Mouse (Mus musculus): ENCODE measurements around the gene Ppp1r21. TPM values are rescaled to one million over a fixed set of nuclear protein-coding genes. Genes with fewer than 3 reads are reported as not detected.

The Ppp1r21 gene
- polyA plus RNA-seq, 1 experiment = 5.4 TPM

DNA sequence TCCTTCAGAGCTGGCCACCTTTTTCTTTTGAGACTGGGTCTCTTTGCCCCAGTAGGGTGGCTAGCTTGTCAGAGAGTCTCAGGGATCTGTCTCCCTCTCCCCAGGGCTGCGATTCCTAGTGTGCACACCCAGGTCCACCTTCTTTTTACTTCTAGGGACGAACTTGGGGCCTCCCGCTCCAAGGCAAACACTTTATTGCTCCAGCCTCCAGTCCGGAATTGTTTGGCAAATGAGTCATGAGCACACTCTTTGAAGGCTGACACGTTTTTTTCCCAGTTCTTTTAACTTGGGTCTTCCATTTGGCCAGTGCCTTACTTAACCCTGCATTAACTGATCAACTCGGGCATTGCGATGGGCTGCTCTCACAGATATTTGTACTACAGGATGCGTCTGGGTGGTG is 53.5 kb downstream of the Ppp1r21 start:
- no peak for TF ChIP-seq GATA1 (IDR thresholded peaks at IDR 0.05; ENCODE audit: low read length)

GRCm38 (mm10) chr17:88587371-88587770 is 57.5 kb downstream of the Ppp1r21 start:
- no peak for TF ChIP-seq GATA1 (IDR thresholded peaks at IDR 0.05; ENCODE audit: low read length)

DNA sequence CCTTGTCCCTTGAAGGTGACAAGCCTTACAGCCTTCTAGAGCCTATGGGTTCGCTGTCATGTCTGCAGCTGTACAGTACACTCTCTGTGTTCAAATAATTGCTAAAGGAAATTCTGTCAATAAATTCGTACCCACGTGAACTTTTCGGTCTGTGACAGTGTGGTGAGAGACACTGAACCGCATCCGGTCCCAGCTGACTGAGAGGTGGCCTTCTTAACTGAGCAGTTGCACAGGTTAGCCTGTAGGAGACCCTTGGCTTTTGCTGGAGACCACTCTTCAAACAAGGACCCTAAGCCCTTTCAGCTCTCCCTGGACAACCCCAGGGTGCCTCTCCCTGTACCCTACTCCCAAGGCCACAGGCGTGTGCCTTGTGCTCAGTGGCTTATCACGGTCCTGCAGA is 58.3 kb downstream of the Ppp1r21 start:
- TF ChIP-seq GATA1 (IDR thresholded peaks at IDR 0.05; ENCODE audit: low read length) = no peak

DNA sequence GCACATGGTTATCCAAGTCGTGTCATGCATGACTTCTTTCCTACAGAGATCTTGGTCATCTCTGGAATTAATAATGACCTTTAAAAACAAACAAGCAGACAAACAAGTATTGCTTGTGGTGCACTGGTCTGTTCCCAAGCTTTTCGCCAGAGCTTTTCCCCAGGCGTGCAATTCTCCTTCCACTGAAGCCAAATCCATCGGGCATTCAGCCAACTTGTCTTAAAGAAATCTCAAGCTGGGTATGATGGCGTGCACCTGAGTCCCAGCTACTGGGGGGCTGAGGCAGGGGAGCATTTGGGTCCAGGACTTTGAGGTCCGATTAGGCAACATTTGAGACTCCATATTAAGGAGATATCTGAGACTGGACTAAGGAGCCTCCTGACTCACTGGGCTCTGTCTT is 60.3 kb downstream of the Ppp1r21 start:
- TF ChIP-seq GATA1 (IDR thresholded peaks at IDR 0.05; ENCODE audit: low read length) = no peak

GRCm38 (mm10) chr17:88595071-88595470 is 65.2 kb downstream of the Ppp1r21 start:
- no peak for TF ChIP-seq GATA1 (IDR thresholded peaks at IDR 0.05; ENCODE audit: low read length)

DNA sequence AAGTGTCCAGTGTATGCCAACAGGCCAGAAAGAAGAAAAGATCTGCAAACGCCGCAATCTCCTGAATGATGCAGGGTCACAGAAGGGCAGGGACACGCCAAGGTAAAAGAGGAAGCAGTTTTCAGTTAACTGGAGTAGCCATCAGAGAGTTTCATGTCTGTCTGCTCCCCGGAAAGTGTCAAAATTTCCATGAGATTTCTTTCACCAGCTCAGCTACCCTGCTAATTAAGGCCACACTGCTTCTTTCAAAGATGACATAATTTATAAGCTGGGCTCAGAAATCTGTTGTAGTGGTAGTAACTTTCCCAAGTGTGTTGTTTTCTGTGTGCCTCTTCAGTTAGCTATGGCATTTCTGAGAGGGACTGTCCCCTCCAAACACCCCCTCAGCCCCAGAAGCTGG is 66.2 kb downstream of the Ppp1r21 start:
- TF ChIP-seq GATA1 (IDR thresholded peaks at IDR 0.05; ENCODE audit: low read length) = no peak

GRCm38 (mm10) chr17:88596544-88597221 is 66.8 kb downstream of the Ppp1r21 start:
- no peak for TF ChIP-seq GATA1 (IDR thresholded peaks at IDR 0.05; ENCODE audit: low read length)

DNA sequence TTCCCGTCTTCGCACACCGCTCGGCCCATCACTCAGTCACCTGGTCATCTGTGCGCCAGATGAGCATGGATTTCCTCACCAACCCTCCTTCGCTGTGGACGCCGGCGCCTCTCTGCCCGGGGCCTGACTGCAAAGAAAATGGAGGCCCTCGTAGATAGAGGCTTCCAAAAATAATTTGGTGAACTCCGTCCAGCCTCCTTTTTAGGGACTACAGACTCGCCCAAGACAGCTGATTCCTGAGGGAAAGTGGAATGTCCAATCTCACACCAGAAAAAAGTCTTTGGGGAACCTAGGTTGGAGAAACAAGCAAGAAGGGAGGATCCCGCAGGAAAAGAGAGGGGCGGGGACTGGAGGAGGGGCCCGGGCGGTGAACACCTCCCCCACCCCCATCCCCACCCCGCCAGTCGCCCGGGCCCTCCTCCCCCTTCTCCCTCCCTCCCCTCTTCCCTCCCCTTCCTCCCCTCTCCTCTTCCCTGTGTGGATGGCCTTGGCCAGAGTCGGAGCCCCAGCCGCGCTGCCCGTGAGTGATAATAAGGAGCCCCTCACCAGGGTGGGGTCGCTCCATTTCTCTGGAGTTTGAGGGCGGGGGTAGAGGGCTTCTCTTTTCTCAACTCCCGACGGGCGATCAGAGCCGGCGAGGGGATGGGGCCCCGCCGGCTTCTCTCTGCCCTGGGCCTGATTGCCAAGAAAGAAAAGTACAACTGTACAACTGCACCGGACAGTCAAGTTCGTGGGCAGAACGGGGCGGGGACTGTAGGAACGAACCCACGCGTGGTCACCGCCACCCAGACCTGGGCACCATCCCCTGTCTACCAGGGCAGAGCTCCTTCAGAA is 67.5 kb downstream of the Ppp1r21 start, which contains the start of gene Ston1:
Ston1 (plus strand) TSS at position 463 of the 834 bp plus-strand sequence.
- TF ChIP-seq GATA1 (IDR thresholded peaks at IDR 0.05; ENCODE audit: low read length) = no peak

- TF ChIP-seq GATA1 (IDR thresholded peaks at IDR 0.05; ENCODE audit: low read length) = no peak
Measured at GRCm38 (mm10) chr17:88598056-88598420, 68.1 kb downstream of the Ppp1r21 start.

DNA sequence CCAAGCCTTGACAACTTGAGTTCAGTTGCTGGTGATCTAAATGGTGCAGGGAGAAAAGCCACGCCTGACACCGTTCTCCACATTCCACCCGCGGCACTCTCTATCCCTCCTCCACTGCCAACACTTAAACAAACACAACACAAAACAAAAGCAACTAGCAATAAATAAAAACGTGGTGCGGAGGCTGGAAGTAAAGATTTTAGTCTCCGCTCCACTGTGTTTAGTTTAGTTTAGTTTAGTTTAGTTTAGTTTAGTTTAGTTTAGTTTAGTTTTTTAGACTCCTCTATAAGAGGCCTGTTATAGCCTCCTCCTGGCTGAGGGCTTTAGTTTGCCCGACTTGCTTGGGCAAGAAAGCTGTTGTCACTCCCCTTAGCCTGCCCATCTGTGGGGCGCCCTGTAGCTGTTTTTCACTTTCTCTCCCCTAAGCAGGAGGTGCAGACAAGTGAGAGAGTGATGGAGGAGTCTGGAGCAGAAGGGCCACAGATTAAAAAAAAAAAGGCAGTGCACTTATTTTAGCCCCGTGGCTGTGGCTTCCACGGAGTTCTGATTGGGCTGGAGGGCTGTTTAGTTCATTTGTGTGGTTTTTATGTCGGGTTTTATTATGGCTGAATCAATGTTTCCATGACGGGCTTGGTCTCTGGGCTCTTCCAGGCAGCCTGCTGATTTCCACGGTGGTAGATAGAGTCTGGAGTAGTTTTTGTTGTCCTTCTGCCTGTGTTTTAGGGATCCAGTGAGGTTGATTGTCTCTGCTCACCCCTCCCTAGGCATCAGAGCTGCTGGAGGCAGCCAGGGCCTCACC is 68.9 kb downstream of the Ppp1r21 start:
- TF ChIP-seq GATA1 (IDR thresholded peaks at IDR 0.05; ENCODE audit: low read length) = no peak

DNA sequence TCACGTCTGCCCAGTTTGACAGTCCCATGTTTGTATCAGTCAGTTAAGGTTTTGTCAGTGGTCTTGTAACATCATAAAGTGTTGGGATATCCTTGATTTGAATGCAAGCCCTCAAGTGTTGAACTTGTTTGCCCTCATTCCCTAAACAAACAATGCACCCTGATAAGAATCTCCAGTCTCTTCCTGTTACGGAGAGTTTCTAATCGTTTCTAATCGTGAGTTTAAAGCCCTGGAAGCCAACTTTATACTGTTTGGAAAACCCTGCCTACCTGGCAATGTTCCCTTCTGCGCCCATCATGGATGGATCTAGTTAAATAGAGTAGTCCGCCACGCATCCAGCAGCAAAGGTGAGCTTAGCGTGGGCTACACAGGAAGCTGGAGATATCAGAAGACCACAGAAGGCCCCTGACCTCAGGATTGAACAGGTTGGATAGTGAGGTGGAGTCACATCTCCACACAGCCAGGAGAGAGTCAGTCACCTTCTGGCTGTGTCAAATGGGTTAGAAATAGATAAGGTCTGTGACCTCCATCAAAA is 70.6 kb downstream of the Ppp1r21 start:
- TF ChIP-seq GATA1 (IDR thresholded peaks at IDR 0.05; ENCODE audit: low read length) = no peak

DNA sequence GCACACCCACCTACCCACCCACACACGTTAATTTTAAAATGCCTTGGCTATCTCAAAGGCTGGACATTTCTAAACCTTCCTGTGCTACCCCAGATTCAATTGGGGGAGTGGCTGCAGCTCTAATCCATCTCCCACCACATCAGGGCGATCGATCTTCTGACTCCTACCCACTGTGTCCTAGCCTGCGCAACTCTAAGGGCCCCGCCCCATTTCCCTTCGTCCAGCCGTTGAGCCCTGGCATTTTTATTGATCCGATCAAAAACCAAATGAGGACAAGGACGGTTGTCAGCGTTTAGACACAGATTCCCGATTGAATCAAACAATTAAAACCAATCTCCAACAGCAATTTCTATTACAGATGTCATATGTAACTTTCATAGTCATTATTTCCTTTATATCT is 74.0 kb downstream of the Ppp1r21 start:
- no peak for TF ChIP-seq GATA1 (IDR thresholded peaks at IDR 0.05; ENCODE audit: low read length)

GRCm38 (mm10) chr17:88606056-88606455 is 76.1 kb downstream of the Ppp1r21 start:
- no peak for TF ChIP-seq GATA1 (IDR thresholded peaks at IDR 0.05; ENCODE audit: low read length)

DNA sequence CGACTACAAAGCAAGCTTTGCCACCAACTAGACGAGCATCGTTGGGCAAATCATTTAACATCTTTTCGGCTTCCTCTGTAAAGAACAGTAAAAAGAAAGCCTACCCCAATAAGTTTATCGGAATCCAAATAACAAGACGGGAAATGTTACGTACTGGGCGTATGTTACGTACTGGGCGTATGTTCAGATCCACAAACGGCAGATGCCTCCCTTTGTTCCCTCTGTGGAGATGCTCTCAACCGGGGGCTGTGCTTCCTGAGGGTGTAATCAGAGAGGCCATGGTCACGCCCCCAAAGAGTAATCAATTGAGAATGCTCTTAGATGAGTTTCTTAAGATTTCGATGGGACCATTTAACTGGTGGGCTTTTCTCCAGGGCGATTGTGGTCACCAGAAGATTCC is 79.4 kb downstream of the Ppp1r21 start:
- TF ChIP-seq GATA1 (IDR thresholded peaks at IDR 0.05; ENCODE audit: low read length) = no peak

- TF ChIP-seq GATA1 (IDR thresholded peaks at IDR 0.05; ENCODE audit: low read length) = no peak
Measured at GRCm38 (mm10) chr17:88611057-88611456, 81.1 kb downstream of the Ppp1r21 start.

- TF ChIP-seq GATA1 (IDR thresholded peaks at IDR 0.05; ENCODE audit: low read length) = no peak
Measured at GRCm38 (mm10) chr17:88613172-88613571, 83.3 kb downstream of the Ppp1r21 start.

All from G1E-ER4 (cell line).